ENCODE assay signal across 15 mouse cellular contexts in the genomic region with DNA sequence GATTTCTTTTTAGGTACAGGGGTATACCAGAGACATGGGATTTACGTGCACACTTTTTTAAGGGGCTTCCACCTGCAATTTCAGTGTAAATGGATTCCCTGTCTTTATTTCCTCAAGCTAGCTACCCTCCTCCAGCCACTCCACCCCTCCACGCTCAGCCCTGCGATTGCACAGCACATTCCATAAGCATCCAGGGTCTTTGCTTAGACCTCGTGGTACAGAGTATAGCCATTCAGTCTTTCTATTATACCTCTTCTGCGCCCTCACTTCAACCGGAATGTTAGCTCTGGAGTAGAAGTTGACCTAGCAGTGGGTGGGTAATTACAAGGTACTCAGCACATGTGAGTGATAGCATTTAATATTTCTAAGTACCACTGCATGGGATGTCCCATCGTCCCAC. TPM values are rescaled to one million over a fixed set of nuclear protein-coding genes. Genes with fewer than 3 reads are reported as not detected.
DNase-seq lines count a peak whose midpoint lies in the region; ATAC-seq and TF ChIP-seq lines count a peak whose summit lies in the region.
"Had no signal": no experiment of that assay in that cellular context is flagged by ENCODE, and none has a peak within 500 bp of the region (broad histone marks: within the 10 kb centered on the region; RNA-seq: fewer than 3 reads in every experiment).

No protein-coding gene starts in this region.

- no peaks in the 10 kb centered on the region for H3K9me3 ChIP-seq in heart, embryonic 13.5 days
- no peaks in the 10 kb centered on the region for H3K9me3 ChIP-seq in midbrain, embryonic 12.5 days
- no peaks in the 10 kb centered on the region for H3K9me3 ChIP-seq in midbrain, postnatal 0 days (ENCODE audit: low read length)
- H3K9me3 ChIP-seq in neural tube, embryonic 14.5 days (ENCODE audit: control insufficient read depth, low read length) = no peaks in the 10 kb centered on the region
- H3K9me3 ChIP-seq in stomach, postnatal 0 days (ENCODE audit: control insufficient read depth, low read length) = no peaks in the 10 kb centered on the region
- H3K9me3 ChIP-seq: limb, embryonic 15.5 days; neural tube, embryonic 12.5 days had no signal

- no peak for TF ChIP-seq CTCF in layer of hippocampus, adult 2 months (conservative IDR thresholded peaks at IDR 0.05)
- TF ChIP-seq CTCF in midbrain, postnatal 0 days (IDR thresholded peaks at IDR 0.05) = no peak
- TF ChIP-seq CTCF in stomach, postnatal 0 days (IDR thresholded peaks at IDR 0.05; ENCODE audit: low read depth) = no peak

- no peak overlapping the region for H3K4me3 ChIP-seq in heart, embryonic 13.5 days
- H3K4me3 ChIP-seq in layer of hippocampus, adult 2 months = no peak overlapping the region
- H3K4me3 ChIP-seq in midbrain, embryonic 12.5 days = no peak overlapping the region
- H3K4me3 ChIP-seq in midbrain, postnatal 0 days (ENCODE audit: low read depth, low read length) = no peak overlapping the region
- H3K4me3 ChIP-seq in neural tube, embryonic 14.5 days (ENCODE audit: low read depth, low read length) = no peak overlapping the region
- no peak overlapping the region for H3K4me3 ChIP-seq in stomach, postnatal 0 days (ENCODE audit: low read depth, low read length)
- H3K4me3 ChIP-seq: limb, embryonic 15.5 days; neural tube, embryonic 12.5 days had no signal

- intact Hi-C loops in heart, postnatal 14 days (cut with DNase I) = no loop called here

- H3K36me3 ChIP-seq in heart, embryonic 13.5 days = no peaks in the 10 kb centered on the region
- H3K36me3 ChIP-seq in midbrain, embryonic 12.5 days = no peaks in the 10 kb centered on the region
- no peaks in the 10 kb centered on the region for H3K36me3 ChIP-seq in midbrain, postnatal 0 days (ENCODE audit: insufficient read depth, low read length)
- no peaks in the 10 kb centered on the region for H3K36me3 ChIP-seq in neural tube, embryonic 14.5 days (ENCODE audit: control insufficient read depth, insufficient read depth, low read length)
- H3K36me3 ChIP-seq in stomach, postnatal 0 days (ENCODE audit: control insufficient read depth, insufficient read depth, low read length) = no peaks in the 10 kb centered on the region
- H3K36me3 ChIP-seq: limb, embryonic 15.5 days; neural tube, embryonic 12.5 days had no signal

- TF ChIP-seq EP300 in stomach, postnatal 0 days (optimal IDR thresholded peaks at IDR 0.05) = no peak

- peak overlapping the region; percentile 58 for H3K4me2 ChIP-seq in heart, embryonic 13.5 days
- H3K4me2 ChIP-seq in midbrain, embryonic 12.5 days (replicated peaks) = peak overlapping the region; percentile 43; the same call in 1 of the 2 replicates
- H3K4me2 ChIP-seq in midbrain, postnatal 0 days (ENCODE audit: low read depth, low read length, poor library complexity, severe bottlenecking) = no peak overlapping the region
- H3K4me2 ChIP-seq in neural tube, embryonic 14.5 days (ENCODE audit: low read depth, low read length) = peak overlapping the region; percentile 29; the same call in 1 of the 2 replicates
- no peak overlapping the region for H3K4me2 ChIP-seq in stomach, postnatal 0 days (replicated peaks; ENCODE audit: low read depth)
- H3K4me2 ChIP-seq: limb, embryonic 15.5 days had no signal

- no peak overlapping the region for H3K9ac ChIP-seq in heart, embryonic 13.5 days
- no peak overlapping the region for H3K9ac ChIP-seq in midbrain, embryonic 12.5 days (replicated peaks)
- H3K9ac ChIP-seq in midbrain, postnatal 0 days (replicated peaks; ENCODE audit: low read length, poor library complexity, severe bottlenecking) = no peak overlapping the region
- no peak overlapping the region for H3K9ac ChIP-seq in neural tube, embryonic 14.5 days (replicated peaks; ENCODE audit: low read depth, low read length)
- no peak overlapping the region for H3K9ac ChIP-seq in stomach, postnatal 0 days (ENCODE audit: low read length)
- H3K9ac ChIP-seq: limb, embryonic 15.5 days; neural tube, embryonic 12.5 days had no signal

- peak overlapping the region; percentile 53; the same call in 1 of the 2 replicates for H3K27ac ChIP-seq in heart, embryonic 13.5 days (replicated peaks)
- peak overlapping the region; percentile 83 for H3K27ac ChIP-seq in layer of hippocampus, adult 2 months
- peak overlapping the region; percentile 20; the same call in 1 of the 2 replicates for H3K27ac ChIP-seq in midbrain, embryonic 12.5 days (replicated peaks)
- no peak overlapping the region for H3K27ac ChIP-seq in midbrain, postnatal 0 days (ENCODE audit: low read depth, low read length)
- no peak overlapping the region for H3K27ac ChIP-seq in neural tube, embryonic 14.5 days (ENCODE audit: low read depth, low read length)
- no peak overlapping the region for H3K27ac ChIP-seq in stomach, postnatal 0 days (replicated peaks)
- H3K27ac ChIP-seq: limb, embryonic 15.5 days; neural tube, embryonic 12.5 days had no signal

- no peak for ATAC-seq in heart, embryonic 13.5 days (ENCODE audit: extremely low read depth, insufficient number of reproducible peaks, low FRiP score, low TSS enrichment)
- ATAC-seq in midbrain, embryonic 12.5 days (ENCODE audit: low FRiP score, low read depth) = no peak
- no peak for ATAC-seq in midbrain, postnatal 0 days (ENCODE audit: low FRiP score)
- ATAC-seq in neural tube, embryonic 14.5 days (ENCODE audit: low read depth) = no peak
- ATAC-seq in stomach, postnatal 0 days (ENCODE audit: low FRiP score, low TSS enrichment) = no peak
- ATAC-seq: Patski had no signal

- H3K4me1 ChIP-seq in heart, embryonic 13.5 days = peaks cover 51% of the 10 kb centered on the region
- H3K4me1 ChIP-seq in midbrain, embryonic 12.5 days = peaks cover 12% of the 10 kb centered on the region
- no peaks in the 10 kb centered on the region for H3K4me1 ChIP-seq in midbrain, postnatal 0 days (ENCODE audit: insufficient read depth, low read length)
- peaks cover 15% of the 10 kb centered on the region for H3K4me1 ChIP-seq in neural tube, embryonic 14.5 days (ENCODE audit: control insufficient read depth, insufficient read depth, low read length)
- H3K4me1 ChIP-seq in stomach, postnatal 0 days (replicated peaks; ENCODE audit: control insufficient read depth, insufficient read depth) = no peaks in the 10 kb centered on the region

- H3K27me3 ChIP-seq in heart, embryonic 13.5 days (replicated peaks) = no peaks in the 10 kb centered on the region
- no peaks in the 10 kb centered on the region; the same call in 1 of the 2 replicates for H3K27me3 ChIP-seq in midbrain, embryonic 12.5 days
- H3K27me3 ChIP-seq in midbrain, postnatal 0 days (ENCODE audit: insufficient read depth, low read length) = no peaks in the 10 kb centered on the region
- no peaks in the 10 kb centered on the region for H3K27me3 ChIP-seq in neural tube, embryonic 14.5 days (ENCODE audit: control insufficient read depth, insufficient read depth, low read length)
- no peaks in the 10 kb centered on the region for H3K27me3 ChIP-seq in stomach, postnatal 0 days (ENCODE audit: control insufficient read depth, insufficient read depth, low read length)
- H3K27me3 ChIP-seq: limb, embryonic 15.5 days; neural tube, embryonic 12.5 days; Patski had no signal

- WGBS in heart, embryonic 13.5 days = 39% methylated on average over 7 of the region's 7 CpGs
- 39% methylated on average over 7 of the region's 7 CpGs for WGBS in midbrain, embryonic 12.5 days
- WGBS in midbrain, postnatal 0 days = 45% methylated on average over 7 of the region's 7 CpGs
- WGBS in neural tube, embryonic 14.5 days = 43% methylated on average over 7 of the region's 7 CpGs
- 51% methylated on average over 7 of the region's 7 CpGs for WGBS in stomach, postnatal 0 days

- DNase-seq in heart, postnatal 14 days = no peak
- no peak for DNase-seq in layer of hippocampus, adult 2 months (ENCODE audit: low spot score in 2 of 2)
- DNase-seq in layer of hippocampus, adult 11-12 months (ENCODE audit: low spot score) = no peak
- DNase-seq in midbrain, postnatal 0 days (ENCODE audit: low spot score) = no peak
- DNase-seq in stomach, postnatal 0 days (ENCODE audit: low spot score) = no peak
- DNase-seq: kidney, adult 8-10 months; kidney, postnatal 36 days; lung, postnatal 4 days; thymus, postnatal 14 days had no signal

RNA-seq across cellular contexts. Expression of a gene that starts 13.1 kb away (rescaled TPM):
- 13.5 and 14.3 TPM in 2 replicates for polyA plus RNA-seq in heart, embryonic 13.5 days (2015; fragmentation: Nextera tagmentation; extraction: Ambion mirVana)
- 100 to 1,000 TPM; 108 to 109 TPM for total RNA-seq in heart, postnatal 14 days (2021)
- total RNA-seq in layer of hippocampus, adult 2 months (2021) = 100 to 1,000 TPM; 250 to 270 TPM
- polyA plus RNA-seq in midbrain, embryonic 12.5 days (2016; fragmentation: Nextera tagmentation; extraction: Ambion mirVana) = 16.3 and 16.4 TPM in 2 replicates
- total RNA-seq in midbrain, postnatal 0 days (2014; rRNA removed) = 149 and 151 TPM in 2 replicates
- 29.0 and 34.5 TPM in 2 replicates for polyA plus RNA-seq in midbrain, postnatal 0 days (2015; fragmentation: Nextera tagmentation; extraction: Ambion mirVana)
- 26.3 and 33.4 TPM in 2 replicates for polyA plus RNA-seq in neural tube, embryonic 14.5 days (2014; fragmentation: Nextera tagmentation; extraction: Ambion mirVana)
- polyA plus RNA-seq in stomach, postnatal 0 days (2015; fragmentation: Nextera tagmentation; extraction: Ambion mirVana) = 4.8 and 5.1 TPM in 2 replicates

Comparison
In these comparisons a context has a peak if more than half of its experiments do, and no peak if none do; other contexts are left out.
1. H3K27ac ChIP-seq: peak in heart, embryonic 13.5 days (single experiment), layer of hippocampus, adult 2 months (single experiment) and midbrain, embryonic 12.5 days (single experiment); none in midbrain, postnatal 0 days (single experiment), neural tube, embryonic 14.5 days (single experiment) and stomach, postnatal 0 days (single experiment).
2. H3K4me2 ChIP-seq: peak in heart, embryonic 13.5 days (single experiment), midbrain, embryonic 12.5 days (single experiment) and neural tube, embryonic 14.5 days (single experiment); none in midbrain, postnatal 0 days (single experiment) and stomach, postnatal 0 days (single experiment).